In genomic region chr11:65818193-65818592, GRCm38 (mm10) we compare ENCODE assay signal across 16 mouse cellular contexts.
"Had no signal": no experiment of that assay in that cellular context is flagged by ENCODE, and none has a peak within 500 bp of the region (broad histone marks: within the 10 kb centered on the region; RNA-seq: fewer than 3 reads in every experiment).

No protein-coding gene starts in this region.

- H3K4me2 ChIP-seq: lung, embryonic 14.5 days; midbrain, embryonic 12.5 days; neural tube, embryonic 12.5 days had no signal

- H3K9me3 ChIP-seq: midbrain, embryonic 10.5 days; midbrain, embryonic 12.5 days; neural tube, embryonic 12.5 days had no signal

- H3K27me3 ChIP-seq: midbrain, embryonic 12.5 days; neural tube, embryonic 12.5 days had no signal

- H3K9ac ChIP-seq: liver, embryonic 14.5 days; lung, embryonic 14.5 days; midbrain, embryonic 12.5 days; neural tube, embryonic 12.5 days had no signal

- H3K27ac ChIP-seq: liver, embryonic 14.5 days; midbrain, embryonic 10.5 days; midbrain, embryonic 12.5 days; neural tube, embryonic 12.5 days had no signal

- H3K4me3 ChIP-seq: midbrain, embryonic 10.5 days; midbrain, embryonic 12.5 days; neural tube, embryonic 12.5 days had no signal

- ATAC-seq: midbrain, embryonic 16.5 days had no signal

- H3K4me1 ChIP-seq: neural tube, embryonic 12.5 days had no signal

- DNase-seq: lung, adult 18-20 months; lung, embryonic 14.5 days; lung, postnatal 10 days; lung, postnatal 4 days; midbrain, embryonic 14.5 days; right cerebral cortex, postnatal 25 days; right cerebral cortex, postnatal 4 days; spleen, adult 18-20 months; thymus, adult 2 months; thymus, postnatal 25 days; thymus, postnatal 4 days had no signal
